Mouse (Mus musculus): ENCODE measurements around the gene Tpbg. TPM values are rescaled to one million over a fixed set of nuclear protein-coding genes. Genes with fewer than 3 reads are reported as not detected.
"Not testable (repeated sequence)": the region's sequence is repeated elsewhere in the genome, so short reads cannot be mapped to it uniquely, and the experiment has no call there.

Tpbg gene
- 4.4 and 4.7 TPM in 2 replicates for polyA plus RNA-seq (2015; fragmentation: Nextera tagmentation; extraction: Ambion mirVana)

DNA sequence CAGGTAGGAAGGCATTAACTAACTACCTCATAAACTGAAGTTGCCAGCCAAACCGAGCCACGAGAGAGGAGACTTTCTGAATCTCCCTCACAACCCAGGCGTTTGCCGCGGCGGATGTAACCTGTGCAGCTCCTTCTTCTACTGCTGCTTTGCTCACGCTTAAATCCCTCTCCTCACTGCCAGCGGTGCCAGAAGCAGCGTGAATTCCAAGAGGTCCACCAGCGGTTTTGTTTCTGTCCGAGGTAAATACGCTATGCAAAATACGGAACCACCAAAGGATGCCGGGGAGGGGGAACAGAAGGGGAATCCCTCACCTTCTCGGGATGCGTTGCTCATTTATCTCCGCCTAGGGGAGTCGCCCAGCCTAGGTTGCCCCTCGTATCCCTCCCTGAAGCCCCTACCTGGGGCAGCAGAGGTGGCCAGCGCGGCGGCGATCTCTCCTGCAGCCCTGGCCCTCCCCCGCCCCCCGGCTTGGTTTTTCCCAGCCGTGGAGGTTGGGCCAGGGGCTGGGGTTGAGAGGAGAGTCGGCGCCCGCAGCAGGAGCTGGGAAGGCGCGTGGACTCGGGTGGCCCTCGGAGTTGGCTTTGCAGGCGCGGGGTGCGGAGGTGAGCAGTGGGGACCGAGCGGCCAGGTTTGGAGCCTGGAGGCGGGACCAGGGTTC is at the start of gene Tpbg:
Gene Tpbg (plus strand): TSS at position 30 of the 661 bp plus-strand sequence.
- peak within 1 kb of the TSS; percentile 99 for H3K4me2 ChIP-seq (replicated peaks; ENCODE audit: low read depth, low read length)

DNA sequence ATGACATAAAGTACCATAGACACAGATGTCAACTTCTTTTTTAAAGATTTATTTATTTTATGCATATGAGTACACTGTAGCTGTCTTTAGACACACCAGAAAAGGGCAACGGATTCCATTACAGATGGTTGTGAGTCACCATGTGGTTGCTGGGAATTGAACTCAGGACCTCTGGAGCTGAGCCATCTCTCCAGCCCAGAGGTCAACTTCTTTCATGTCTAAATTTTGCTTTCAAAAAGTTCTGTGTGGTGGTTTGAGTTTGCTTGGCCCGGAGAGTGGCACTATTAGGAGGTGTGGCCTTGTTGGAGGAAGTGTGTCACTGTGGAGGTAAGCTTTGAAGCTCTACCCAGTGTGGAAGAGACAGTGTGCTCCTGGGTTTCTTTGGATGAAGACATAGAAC is 40.2 kb upstream of the Tpbg start:
- not testable (repeated sequence) for H3K27me3 ChIP-seq (replicated peaks; ENCODE audit: insufficient read depth, low read length); H3K9me3 ChIP-seq (ENCODE audit: low read length); ATAC-seq; H3K4me1 ChIP-seq (ENCODE audit: insufficient read depth, low read depth, low read length); H3K27ac ChIP-seq (ENCODE audit: low read length); H3K36me3 ChIP-seq (ENCODE audit: insufficient read depth, low read length); H3K4me3 ChIP-seq (ENCODE audit: low read depth, low read length); H3K9ac ChIP-seq (replicated peaks; ENCODE audit: low read depth); DNase-seq (ENCODE audit: low spot score); H3K4me2 ChIP-seq (replicated peaks; ENCODE audit: low read depth, low read length)
- WGBS = 78% methylated on average over 2 of the region's 2 CpGs

More for the DNA sequence above, at the start of gene Tpbg:
- 1% methylated on average over 38 of the region's 39 CpGs for WGBS
- H3K9me3 ChIP-seq (ENCODE audit: low read length) = no peaks in the 10 kb centered on the region
- H3K36me3 ChIP-seq (ENCODE audit: insufficient read depth, low read length) = no peaks in the 10 kb centered on the region
- ATAC-seq (peak; percentile 71), DNase-seq (ENCODE audit: low spot score) (peak; percentile 62)
- H3K9ac ChIP-seq (replicated peaks; ENCODE audit: low read depth) = peak within 1 kb of the TSS; percentile 44
- H3K27ac ChIP-seq (ENCODE audit: low read length) = peak within 1 kb of the TSS; percentile 27; the same call in 1 of the 2 replicates
- peak within 1 kb of the TSS; percentile 62 for H3K4me3 ChIP-seq (ENCODE audit: low read depth, low read length)
- no peaks in the 10 kb centered on the region for H3K27me3 ChIP-seq (replicated peaks; ENCODE audit: insufficient read depth, low read length)
- no peaks in the 10 kb centered on the region for H3K4me1 ChIP-seq (ENCODE audit: insufficient read depth, low read depth, low read length)
- no peak for TF ChIP-seq EP300 (IDR thresholded peaks at IDR 0.05)
- no peak for TF ChIP-seq CTCF (IDR thresholded peaks at IDR 0.05)

DNA sequence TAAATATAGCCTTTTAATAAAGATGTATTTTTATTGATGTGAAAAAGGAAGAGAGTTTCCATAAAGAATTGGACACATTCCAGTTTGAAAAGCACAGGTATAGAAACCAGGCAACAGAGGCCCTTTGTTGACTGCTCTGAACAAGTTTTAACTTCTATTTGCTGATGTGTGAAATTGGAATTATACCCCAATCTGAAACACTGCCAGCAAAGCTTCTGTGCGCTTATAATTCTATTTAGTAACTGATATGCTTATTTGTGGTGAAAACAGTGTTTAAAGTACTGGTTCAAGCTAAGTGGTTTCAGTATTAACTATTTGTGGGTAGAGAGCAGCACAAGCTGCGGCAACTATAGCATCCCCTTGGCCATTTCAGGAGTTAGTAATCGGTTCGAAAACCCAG is 39.6 kb upstream of the Tpbg start:
- no peak overlapping the region for H3K27ac ChIP-seq (ENCODE audit: low read length)

DNA sequence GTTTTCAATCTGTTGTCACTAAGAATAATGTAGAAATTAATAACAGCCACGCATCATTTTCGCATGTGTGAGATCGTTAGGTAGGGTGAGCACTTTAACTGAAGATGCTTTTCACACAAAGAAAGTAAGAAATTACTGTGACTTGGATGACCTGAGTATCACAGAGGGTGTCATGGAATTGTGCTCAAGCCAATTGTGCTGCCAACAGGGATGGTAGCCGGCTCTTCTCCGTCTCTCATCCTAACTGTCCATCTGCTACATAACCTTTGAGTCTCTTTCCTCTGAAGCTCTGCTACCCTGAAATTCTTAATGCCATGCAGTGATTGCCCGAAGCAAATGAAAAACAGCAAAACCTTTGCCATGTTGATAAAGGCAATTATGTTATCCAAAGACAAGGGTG is 35.8 kb upstream of the Tpbg start:
- H3K9ac ChIP-seq (replicated peaks; ENCODE audit: low read depth) = no peak overlapping the region
- no peaks in the 10 kb centered on the region for H3K4me1 ChIP-seq (ENCODE audit: insufficient read depth, low read depth, low read length)
- ATAC-seq = no peak
- H3K9me3 ChIP-seq (ENCODE audit: low read length) = no peaks in the 10 kb centered on the region
- TF ChIP-seq CTCF (IDR thresholded peaks at IDR 0.05) = no peak
- TF ChIP-seq EP300 (IDR thresholded peaks at IDR 0.05) = no peak
- no peak for DNase-seq (ENCODE audit: low spot score)
- H3K36me3 ChIP-seq (ENCODE audit: insufficient read depth, low read length) = no peaks in the 10 kb centered on the region
- H3K4me3 ChIP-seq (ENCODE audit: low read depth, low read length) = no peak overlapping the region
- H3K27ac ChIP-seq (ENCODE audit: low read length) = no peak overlapping the region
- no peaks in the 10 kb centered on the region for H3K27me3 ChIP-seq (replicated peaks; ENCODE audit: insufficient read depth, low read length)
- no peak overlapping the region for H3K4me2 ChIP-seq (replicated peaks; ENCODE audit: low read depth, low read length)
- 88% methylated on average over 6 of the region's 6 CpGs for WGBS

More for the DNA sequence above, 39.6 kb upstream of the Tpbg start:
- TF ChIP-seq EP300 (IDR thresholded peaks at IDR 0.05) (no peak), CTCF (IDR thresholded peaks at IDR 0.05) (no peak)
- Histone ChIP-seq H3K36me3 (ENCODE audit: insufficient read depth, low read length) (no peaks in the 10 kb centered on the region), H3K27me3 (replicated peaks; ENCODE audit: insufficient read depth, low read length) (no peaks in the 10 kb centered on the region), H3K9ac (replicated peaks; ENCODE audit: low read depth) (no peak overlapping the region), H3K4me2 (replicated peaks; ENCODE audit: low read depth, low read length) (no peak overlapping the region), H3K9me3 (ENCODE audit: low read length) (no peaks in the 10 kb centered on the region), H3K4me1 (ENCODE audit: insufficient read depth, low read depth, low read length) (no peaks in the 10 kb centered on the region), H3K4me3 (ENCODE audit: low read depth, low read length) (no peak overlapping the region)
- no peak for DNase-seq (ENCODE audit: low spot score)
- 83% methylated on average over 4 of the region's 4 CpGs for WGBS
- no peak for ATAC-seq

DNA sequence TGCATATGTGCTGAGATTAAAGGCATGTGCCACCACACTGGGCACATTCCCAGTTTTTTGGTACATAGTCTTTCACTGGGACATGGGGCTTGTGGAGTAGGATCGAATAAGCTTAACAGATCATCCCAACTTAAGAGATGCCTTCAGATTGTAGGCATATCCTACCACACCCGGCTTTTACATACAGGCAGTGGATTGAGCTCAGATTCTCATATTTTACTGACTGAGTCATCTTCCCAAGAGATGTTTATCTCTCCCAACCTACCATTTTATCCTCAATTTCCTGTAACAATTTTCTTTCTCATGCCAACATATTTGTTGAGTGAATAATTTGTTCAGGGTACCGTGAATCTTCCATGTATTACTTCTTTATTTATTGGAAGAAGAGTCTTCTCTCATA is 32.9 kb upstream of the Tpbg start:
- no peak for ATAC-seq
- no peak overlapping the region for H3K27ac ChIP-seq (ENCODE audit: low read length)
- no peak overlapping the region for H3K9ac ChIP-seq (replicated peaks; ENCODE audit: low read depth)
- no peaks in the 10 kb centered on the region for H3K27me3 ChIP-seq (replicated peaks; ENCODE audit: insufficient read depth, low read length)
- H3K36me3 ChIP-seq (ENCODE audit: insufficient read depth, low read length) = no peaks in the 10 kb centered on the region
- no peaks in the 10 kb centered on the region for H3K4me1 ChIP-seq (ENCODE audit: insufficient read depth, low read depth, low read length)
- no peak overlapping the region for H3K4me2 ChIP-seq (replicated peaks; ENCODE audit: low read depth, low read length)
- H3K9me3 ChIP-seq (ENCODE audit: low read length) = no peaks in the 10 kb centered on the region
- no peak for TF ChIP-seq EP300 (IDR thresholded peaks at IDR 0.05)
- no peak for TF ChIP-seq CTCF (IDR thresholded peaks at IDR 0.05)
- whole genome bisulfite sequencing = 83% methylated on average over 3 of the region's 3 CpGs
- H3K4me3 ChIP-seq (ENCODE audit: low read depth, low read length) = no peak overlapping the region
- DNase-seq (ENCODE audit: low spot score) = no peak

DNA sequence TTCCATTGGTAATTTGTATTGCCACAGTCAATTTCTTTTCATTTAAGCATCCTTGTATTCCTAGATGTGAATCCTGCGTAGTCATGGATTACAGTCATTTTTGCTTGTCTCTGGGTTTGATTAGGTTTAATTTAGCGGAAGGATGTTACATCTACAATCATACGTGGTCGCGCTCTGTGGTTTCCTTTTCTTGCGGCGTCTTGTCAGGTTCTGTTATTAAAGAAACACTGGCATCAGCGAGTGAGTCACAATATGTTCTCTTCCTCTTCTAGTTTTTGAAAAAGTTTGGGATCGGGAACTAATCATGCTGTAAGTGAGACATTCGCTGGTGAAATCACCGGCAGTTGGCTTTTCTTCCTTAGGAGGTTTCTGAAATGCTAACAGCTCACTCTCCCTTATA is 21.4 kb upstream of the Tpbg start:
- Histone ChIP-seq H3K27me3 (replicated peaks; ENCODE audit: insufficient read depth, low read length) (no peaks in the 10 kb centered on the region), H3K27ac (ENCODE audit: low read length) (no peak overlapping the region), H3K4me3 (ENCODE audit: low read depth, low read length) (no peak overlapping the region), H3K36me3 (ENCODE audit: insufficient read depth, low read length) (no peaks in the 10 kb centered on the region), H3K9ac (replicated peaks; ENCODE audit: low read depth) (no peak overlapping the region), H3K9me3 (ENCODE audit: low read length) (no peaks in the 10 kb centered on the region), H3K4me2 (replicated peaks; ENCODE audit: low read depth, low read length) (no peak overlapping the region), H3K4me1 (ENCODE audit: insufficient read depth, low read depth, low read length) (no peaks in the 10 kb centered on the region)
- ATAC-seq (no peak), DNase-seq (ENCODE audit: low spot score) (no peak)
- WGBS = 84% methylated on average over 11 of the region's 11 CpGs
- TF ChIP-seq EP300 (IDR thresholded peaks at IDR 0.05) (no peak), CTCF (IDR thresholded peaks at IDR 0.05) (no peak)

All from lung, postnatal 0 days (tissue).